In genomic region chr11:83963991-83964921, GRCm38 (mm10) we compare ENCODE assay signal across 7 mouse cellular contexts. TPM values are rescaled to one million over a fixed set of nuclear protein-coding genes. Genes with fewer than 3 reads are reported as not detected.
A peak's percentile ranks its signal among the peaks of the same experiment; 100 is the strongest.
DNase-seq lines count a peak whose midpoint lies in the region; ATAC-seq lines count a peak whose summit lies in the region.

Gene Synrg (plus strand): TSS chr11:83964428.

- H3K9me3 ChIP-seq in intestine, embryonic 15.5 days = no peaks in the 10 kb centered on the region
- H3K9me3 ChIP-seq in midbrain, embryonic 10.5 days (replicated peaks) = no peaks in the 10 kb centered on the region

- peak within 1 kb of the TSS; percentile 75 for H3K27ac ChIP-seq in intestine, embryonic 15.5 days
- peak within 1 kb of the TSS; percentile 94 for H3K27ac ChIP-seq in midbrain, embryonic 10.5 days (replicated peaks)

- peak; percentile 88 to 95 for DNase-seq in adrenal gland, adult 18-20 months (ENCODE audit: low spot score in 2 of 2)
- DNase-seq in embryo, embryonic 11 days = peak; percentile 95
- peak; percentile 82 to 88 for DNase-seq in gastrocnemius, postnatal 36 days
- peak; percentile 88 to 92 for DNase-seq in left cerebral cortex, postnatal 25 days (ENCODE audit: low spot score in 2 of 2)
- DNase-seq in midbrain, embryonic 10.5 days (ENCODE audit: low spot score) = peak; percentile 89
- DNase-seq in right cerebral cortex, postnatal 4 days = peak; percentile 89

- H3K27me3 ChIP-seq in intestine, embryonic 15.5 days (replicated peaks) = no peaks in the 10 kb centered on the region
- H3K27me3 ChIP-seq in midbrain, embryonic 10.5 days (ENCODE audit: low read depth, poor library complexity, severe bottlenecking) = no peaks in the 10 kb centered on the region

- H3K4me3 ChIP-seq in intestine, embryonic 15.5 days (replicated peaks) = peak within 1 kb of the TSS; percentile 79
- H3K4me3 ChIP-seq in midbrain, embryonic 10.5 days = peak within 1 kb of the TSS; percentile 82

- H3K4me1 ChIP-seq in intestine, embryonic 15.5 days (replicated peaks) = peaks cover 3% of the 10 kb centered on the region; the same call in 1 of the 2 replicates
- peaks cover 32% of the 10 kb centered on the region for H3K4me1 ChIP-seq in midbrain, embryonic 10.5 days

- peak within 1 kb of the TSS; percentile 68 for H3K9ac ChIP-seq in intestine, embryonic 15.5 days

- intact Hi-C loops in gastrocnemius, postnatal 36 days (cut with DNase I) = no loop called here
- intact Hi-C loops in left cerebral cortex, postnatal 25 days (cut with DNase I) = loop anchor here (5.0 kb wide), 1 partner anchor 33 kb away; no protein-coding TSS in a partner anchor

- ATAC-seq in intestine, embryonic 15.5 days = peak; percentile 98

- peak within 1 kb of the TSS; percentile 77 for H3K4me2 ChIP-seq in intestine, embryonic 15.5 days (replicated peaks)

- WGBS in intestine, embryonic 15.5 days = 2% methylated on average over 74 of the region's 76 CpGs
- 1% methylated on average over 75 of the region's 76 CpGs for WGBS in midbrain, embryonic 10.5 days

- peaks cover 24% of the 10 kb centered on the region; the same call in 1 of the 2 replicates for H3K36me3 ChIP-seq in intestine, embryonic 15.5 days
- H3K36me3 ChIP-seq in midbrain, embryonic 10.5 days = peaks cover 40% of the 10 kb centered on the region

RNA-seq across cellular contexts. Expression of gene Synrg, which starts in this region (rescaled TPM):
- total RNA-seq in adrenal gland, adult 18-20 months (2021) = 10 to 100 TPM; 43.0 to 49.4 TPM
- total RNA-seq in gastrocnemius, postnatal 36 days (2021) = 10 to 100 TPM; 31.0 to 34.9 TPM
- polyA plus RNA-seq in intestine, embryonic 15.5 days (2015; fragmentation: Nextera tagmentation; extraction: Ambion mirVana) = 9.8 and 10.8 TPM in 2 replicates
- 10 to 100 TPM; 53.1 to 58.3 TPM for total RNA-seq in left cerebral cortex, postnatal 25 days (2021)
- 11.0 and 15.3 TPM in 2 replicates for polyA plus RNA-seq in midbrain, embryonic 10.5 days (2016; fragmentation: Nextera tagmentation; extraction: Ambion mirVana)

Comparison
In these comparisons a context has a peak if more than half of its experiments do, and no peak if none do; other contexts are left out.
1. Peak in every context shown above with its lines: DNase-seq, ATAC-seq, H3K4me3 ChIP-seq and H3K27ac ChIP-seq.